Mouse (Mus musculus): ENCODE results near the gene Gm26657.

Gene Gm26657

GRCm38 (mm10) chr4:56767861-56768284 is 28.0 kb downstream of the Gm26657 start:
- no peak for DNase-seq

- DNase-seq: no peak
Observed at GRCm38 (mm10) chr4:56768913-56769312, 29.0 kb downstream of the Gm26657 start.

GRCm38 (mm10) chr4:56771065-56771464 is 31.2 kb downstream of the Gm26657 start:
- DNase-seq: no peak

Data from thymus, adult 18-20 months (tissue).